Mouse (Mus musculus) urinary bladder, postnatal 36 days (tissue): Measurements from ENCODE around the gene 1700088E04Rik.

ENCODE experiments used
- DNase-seq, 2 experiments: peaks; one replicate each; pipeline ENCODE4 v3.0.0; 2022; ENCODE audit warnings: low spot score in 2 of 2, mixed read lengths in 1 of 2

The 1700088E04Rik gene

GRCm38 (mm10) chr15:79131442-79131841 lies 9.6 kb downstream of the 1700088E04Rik start:
- DNase-seq, result peak; percentile 66 to 83

GRCm38 (mm10) chr15:79130782-79131181 lies 10.3 kb downstream of the 1700088E04Rik start:
- DNase-seq, result no peak

- DNase-seq, result no peak
Measured at GRCm38 (mm10) chr15:79129311-79129710, 11.7 kb downstream of the 1700088E04Rik start.

GRCm38 (mm10) chr15:79128208-79128607 lies 12.8 kb downstream of the 1700088E04Rik start:
- no peak for DNase-seq

GRCm38 (mm10) chr15:79127101-79127500 lies 14.0 kb downstream of the 1700088E04Rik start:
- DNase-seq, result no peak

- no peak for DNase-seq
Measured at GRCm38 (mm10) chr15:79126217-79126932, 14.7 kb downstream of the 1700088E04Rik start.

- DNase-seq, result no peak
Measured at GRCm38 (mm10) chr15:79124331-79124875, 16.6 kb downstream of the 1700088E04Rik start.

- DNase-seq, result no peak
Measured at GRCm38 (mm10) chr15:79123751-79124150, 17.3 kb downstream of the 1700088E04Rik start.

- DNase-seq, result no peak
Measured at GRCm38 (mm10) chr15:79122546-79122945, 18.5 kb downstream of the 1700088E04Rik start.

GRCm38 (mm10) chr15:79122119-79122518 lies 18.9 kb downstream of the 1700088E04Rik start:
- no peak for DNase-seq

GRCm38 (mm10) chr15:79119491-79119890 lies 21.6 kb downstream of the 1700088E04Rik start:
- DNase-seq, result no peak

- DNase-seq, result no peak
Measured at GRCm38 (mm10) chr15:79115276-79115675, 25.8 kb downstream of the 1700088E04Rik start.

GRCm38 (mm10) chr15:79111774-79112173 lies 29.3 kb downstream of the 1700088E04Rik start:
- no peak for DNase-seq

- DNase-seq, result no peak
Measured at GRCm38 (mm10) chr15:79110528-79110927, 30.5 kb downstream of the 1700088E04Rik start.

- no peak for DNase-seq
Measured at GRCm38 (mm10) chr15:79110031-79110430, 31.0 kb downstream of the 1700088E04Rik start.

GRCm38 (mm10) chr15:79109321-79109934 lies 31.6 kb downstream of the 1700088E04Rik start:
- DNase-seq, result no peak

- peak; percentile 80 to 85 for DNase-seq
Measured at GRCm38 (mm10) chr15:79108421-79109320, 32.4 kb downstream of the 1700088E04Rik start, which contains the start of gene Micall1. TSS of gene Micall1 (plus strand) at chr15:79108898.

GRCm38 (mm10) chr15:79107966-79108365 lies 33.1 kb downstream of the 1700088E04Rik start:
- DNase-seq, result no peak

GRCm38 (mm10) chr15:79105804-79106203 lies 35.2 kb downstream of the 1700088E04Rik start:
- no peak for DNase-seq

GRCm38 (mm10) chr15:79103264-79103663 lies 37.8 kb downstream of the 1700088E04Rik start:
- DNase-seq, result no peak

- no peak for DNase-seq
Measured at GRCm38 (mm10) chr15:79101531-79101930, 39.5 kb downstream of the 1700088E04Rik start.

GRCm38 (mm10) chr15:79100391-79100790 lies 40.7 kb downstream of the 1700088E04Rik start:
- DNase-seq, result no peak
